Mouse (Mus musculus): ENCODE data around the gene Kazn.

Kazn gene

DNA sequence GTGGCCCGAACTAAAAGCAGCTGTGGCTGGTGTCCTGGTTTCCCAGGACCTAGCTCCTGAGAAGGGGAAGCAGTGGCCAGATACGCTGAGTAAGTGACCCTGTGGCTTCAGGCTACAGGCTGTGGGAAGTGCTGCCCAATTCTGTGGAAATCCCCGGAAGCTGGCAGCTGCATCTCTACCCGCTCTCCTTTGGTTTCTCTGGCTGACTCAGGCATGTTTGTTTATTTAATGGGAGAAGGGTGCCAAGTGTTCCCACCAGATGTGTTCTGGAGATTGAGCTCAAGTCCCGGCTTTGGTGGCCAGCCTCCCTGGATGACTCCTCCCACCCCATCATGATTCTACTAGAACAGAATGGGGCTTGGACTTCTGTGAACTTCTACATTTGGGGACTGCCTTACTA, 141.3 kb downstream of the Kazn start:
- DNase-seq = no peak

DNA sequence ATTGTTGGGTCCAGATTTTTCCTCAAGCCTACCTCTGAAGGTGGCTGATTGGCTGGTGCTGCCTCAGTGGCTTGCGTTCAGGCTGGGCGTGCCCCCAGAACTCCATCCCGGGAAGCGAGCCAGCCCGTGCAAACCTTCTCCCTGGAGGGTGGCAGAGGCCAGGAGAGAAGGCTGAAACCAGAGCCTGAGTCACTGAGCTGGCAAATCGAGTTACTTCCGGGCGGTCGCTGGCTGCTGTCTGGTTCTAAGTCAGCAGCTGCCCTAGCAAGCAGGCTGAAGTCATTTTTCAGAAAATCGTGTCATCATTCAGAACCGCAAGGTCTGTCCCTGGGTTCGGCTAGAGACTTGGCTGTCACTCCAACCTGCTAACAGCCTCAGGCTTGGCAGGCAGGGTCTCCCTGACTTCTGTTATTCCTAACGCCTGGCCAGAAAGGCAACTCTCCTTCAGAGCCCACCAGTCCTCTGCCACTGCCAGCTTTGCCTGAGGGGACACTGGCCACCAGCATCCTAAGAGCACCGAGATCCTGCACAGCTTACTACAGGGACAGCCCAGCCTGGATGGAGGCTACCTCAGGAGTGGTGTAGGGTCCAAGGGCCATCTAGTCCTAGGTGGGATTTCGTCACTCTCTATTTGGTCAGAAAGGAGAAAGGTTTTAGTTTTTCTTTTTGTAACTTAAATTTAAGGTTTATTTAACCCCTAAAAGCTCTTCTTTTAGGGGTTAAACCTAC, 143.5 kb downstream of the Kazn start:
- no peak for DNase-seq

DNA sequence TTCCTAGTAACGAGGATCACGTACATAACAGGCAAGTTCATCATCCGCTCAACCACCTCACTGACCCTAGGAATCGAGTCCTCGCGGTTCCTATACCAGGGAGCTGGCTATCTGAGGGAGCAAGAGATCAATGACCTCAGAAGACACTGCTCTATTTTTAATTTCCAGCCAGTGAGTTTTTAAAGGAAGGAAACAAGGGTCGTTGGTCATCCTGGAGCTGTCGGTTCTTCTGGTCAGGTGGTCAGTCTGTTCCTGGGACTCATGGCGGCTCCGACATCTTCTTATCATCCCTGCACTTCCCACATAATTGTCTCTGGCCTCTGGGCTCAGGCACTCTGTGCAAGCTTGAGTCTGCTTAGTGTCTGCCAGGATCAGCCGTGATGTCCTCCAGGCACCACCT, 144.8 kb downstream of the Kazn start:
- no peak for DNase-seq

DNA sequence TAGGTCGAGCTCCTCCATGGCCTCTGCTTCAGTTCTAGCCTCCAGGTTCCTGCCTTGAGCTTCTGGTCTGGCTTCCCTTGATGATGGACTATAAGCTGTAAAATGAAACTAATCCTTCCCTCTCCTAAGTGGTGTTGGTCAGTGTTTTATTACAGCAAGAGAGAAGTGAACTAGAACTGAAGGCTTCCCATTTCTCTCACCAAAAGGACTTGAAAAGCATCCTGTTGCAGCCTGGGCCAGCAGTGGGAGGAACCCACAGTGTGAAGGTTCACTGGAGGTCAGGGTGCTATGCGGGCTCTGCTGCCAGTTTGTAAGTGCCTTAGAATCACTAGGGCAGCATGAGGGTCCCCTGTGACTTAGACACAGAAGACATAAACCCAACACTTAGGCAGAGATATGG, 148.1 kb downstream of the Kazn start:
- DNase-seq = no peak

DNA sequence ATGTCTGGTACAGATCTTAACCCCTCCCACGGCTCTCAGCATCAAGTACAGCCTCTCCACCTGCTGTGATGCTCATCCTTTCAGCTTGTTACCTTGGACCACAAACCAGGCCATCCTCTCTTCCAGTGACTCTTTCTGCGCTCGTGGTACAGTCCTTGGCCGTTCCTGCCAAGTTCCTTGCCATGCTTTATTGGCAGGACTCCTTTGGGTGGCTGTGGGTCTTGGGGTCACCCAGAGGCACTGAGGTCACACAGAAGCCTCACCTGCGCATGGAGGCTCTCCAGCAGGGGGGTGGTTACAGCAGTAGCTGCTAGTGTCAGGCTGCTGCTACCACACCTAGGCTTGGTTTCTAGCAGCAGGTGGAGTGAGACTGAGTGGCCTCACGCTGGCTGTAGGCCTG, 149.2 kb downstream of the Kazn start:
- no peak for DNase-seq

DNA sequence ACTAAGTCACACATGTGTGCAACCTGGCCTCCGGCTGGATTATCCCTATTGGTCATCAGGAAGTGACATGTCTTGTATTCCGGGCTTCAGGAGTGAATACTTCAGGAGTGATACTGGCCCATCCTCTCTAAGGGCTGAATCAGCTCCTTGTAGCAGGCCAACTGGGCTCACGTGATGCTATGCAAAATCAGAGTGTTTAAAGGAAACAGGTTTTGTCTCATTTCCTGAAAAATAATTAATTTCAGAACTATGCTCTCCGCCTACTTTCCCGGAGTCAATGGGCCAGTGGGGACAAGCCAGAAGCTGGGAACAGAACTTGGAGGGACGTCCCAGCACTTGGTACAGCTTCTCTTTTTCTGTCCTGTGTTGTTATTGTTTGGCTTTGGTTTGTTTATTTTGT, 150.4 kb downstream of the Kazn start:
- DNase-seq = no peak

DNA sequence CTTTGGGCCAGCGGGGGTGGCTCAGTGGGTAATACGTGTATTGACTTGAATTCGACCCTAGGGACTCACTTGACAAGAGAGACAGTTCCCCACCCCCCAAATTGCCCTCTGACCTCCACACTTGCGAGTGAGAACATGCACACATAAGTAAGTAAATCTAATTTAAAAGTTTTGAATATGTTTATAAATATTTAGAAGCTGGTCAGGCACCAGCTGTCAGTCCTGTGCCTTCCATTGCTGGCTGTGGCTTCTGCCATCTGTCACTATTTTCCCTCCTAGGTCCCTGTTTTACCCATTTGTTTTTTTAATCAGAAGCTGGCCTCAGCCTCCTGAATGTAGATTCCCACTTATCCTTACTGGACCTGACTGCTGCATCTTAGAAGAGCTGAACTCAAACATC, 150.8 kb downstream of the Kazn start:
- no peak for DNase-seq

DNA sequence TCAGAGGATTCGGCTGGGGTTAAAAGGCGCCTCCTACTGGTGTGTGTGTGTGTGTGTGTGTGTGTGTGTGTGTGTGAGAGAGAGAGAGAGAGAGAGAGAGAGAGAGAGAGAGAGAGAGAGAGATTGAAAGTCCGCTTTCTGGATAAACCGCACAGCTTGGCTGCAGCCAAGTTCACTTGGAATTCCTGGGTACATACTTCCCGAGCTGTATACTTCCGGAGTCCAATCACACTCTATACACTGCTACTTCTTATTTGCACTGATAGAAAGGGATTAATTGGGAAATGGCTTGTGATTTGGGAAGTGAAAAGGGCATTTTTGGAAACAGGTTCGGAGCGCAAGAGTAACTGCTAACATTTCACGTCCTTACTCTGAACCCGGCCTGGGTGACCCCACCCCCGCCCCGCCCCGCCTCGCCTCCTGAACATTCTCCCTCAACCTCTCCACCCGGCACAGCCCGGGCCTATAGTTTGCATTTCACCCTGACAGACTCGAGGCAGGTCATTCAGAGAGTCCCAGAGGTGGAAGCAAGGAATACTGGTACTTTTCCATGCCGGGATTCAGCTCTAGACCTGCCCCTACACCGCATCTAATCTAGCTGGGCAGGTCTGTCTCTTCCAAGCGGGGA, 154.2 kb downstream of the Kazn start:
- no peak for DNase-seq

DNA sequence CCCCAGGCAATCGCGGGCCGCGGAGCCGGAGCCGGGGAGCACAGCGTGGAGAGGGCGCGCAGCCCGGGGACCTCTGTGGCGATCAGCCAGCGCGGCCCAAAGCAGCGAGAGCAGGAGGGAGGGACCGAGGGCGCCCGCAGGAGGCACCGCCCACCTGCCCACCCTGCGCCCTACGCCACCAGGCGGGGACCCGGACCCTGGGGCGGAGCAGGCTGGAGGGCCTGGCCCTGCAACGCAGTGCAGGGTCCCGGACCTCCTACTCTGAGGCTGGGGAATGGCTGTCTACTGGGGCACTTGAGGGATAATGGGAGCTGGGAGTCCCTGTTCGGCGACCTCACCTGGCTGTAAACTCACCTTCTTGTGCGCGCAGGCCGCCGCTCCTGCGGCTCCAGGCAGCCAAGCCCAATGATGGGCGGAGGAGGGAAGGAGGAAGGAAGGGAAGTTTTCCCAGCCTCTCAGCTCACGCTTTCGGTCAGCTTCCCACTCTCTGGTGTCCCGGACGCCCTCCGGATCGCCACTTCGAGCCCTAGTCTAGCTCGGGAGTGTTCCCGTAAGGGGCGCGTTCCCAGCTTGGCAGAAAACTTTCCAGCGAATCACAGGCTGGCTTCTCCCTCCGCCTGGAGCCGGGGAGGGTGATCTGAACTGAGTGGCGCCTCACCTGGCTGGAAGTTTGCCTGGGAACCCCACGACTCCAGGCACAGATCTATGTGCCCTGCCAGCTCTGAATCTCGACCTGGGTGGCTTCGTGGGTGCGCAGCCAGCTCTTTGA, 154.9 kb downstream of the Kazn start, which contains the start of gene Tmem51:
Gene Tmem51 (minus strand): TSS at position 174 of the 769 bp plus-strand sequence.
- no peak for DNase-seq

DNA sequence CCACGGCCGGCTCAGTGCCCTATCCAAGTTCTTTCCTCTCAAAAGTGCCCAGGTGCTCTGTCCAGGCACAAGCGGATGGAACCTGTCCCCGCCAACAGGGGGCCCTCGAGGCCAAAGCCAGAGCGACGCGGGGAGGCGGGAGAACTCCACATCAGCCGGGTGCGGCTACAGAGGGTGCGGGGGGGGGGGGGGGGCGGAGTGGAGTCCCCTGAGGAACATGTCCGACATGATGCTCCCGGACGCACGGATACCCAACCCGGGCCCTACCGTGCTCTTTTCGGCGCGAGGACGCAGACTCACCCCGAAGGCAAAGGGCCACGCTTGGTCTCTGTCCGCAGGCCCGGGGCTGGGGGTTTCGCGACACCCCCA, 155.5 kb downstream of the Kazn start:
- peak; percentile 44 for DNase-seq

DNA sequence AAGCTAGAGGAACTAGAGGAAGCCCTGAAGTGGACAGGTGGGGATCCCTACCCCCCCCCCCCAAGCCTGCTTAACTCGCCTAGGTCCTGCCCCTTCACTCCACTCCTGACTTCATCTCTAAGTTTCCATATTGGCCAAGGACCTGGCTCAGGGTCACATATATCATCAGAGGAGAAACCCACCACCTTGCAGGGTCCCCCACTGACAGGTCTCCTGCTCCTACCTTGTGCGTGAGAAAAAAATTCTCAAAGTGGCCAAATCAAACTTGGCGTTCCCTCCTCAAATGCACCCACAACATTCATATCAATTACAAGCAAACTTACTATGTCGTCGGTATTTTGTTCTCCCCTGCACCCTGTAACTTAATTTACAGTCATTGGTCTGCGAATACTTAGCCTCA, 156.0 kb downstream of the Kazn start:
- DNase-seq = no peak

DNA sequence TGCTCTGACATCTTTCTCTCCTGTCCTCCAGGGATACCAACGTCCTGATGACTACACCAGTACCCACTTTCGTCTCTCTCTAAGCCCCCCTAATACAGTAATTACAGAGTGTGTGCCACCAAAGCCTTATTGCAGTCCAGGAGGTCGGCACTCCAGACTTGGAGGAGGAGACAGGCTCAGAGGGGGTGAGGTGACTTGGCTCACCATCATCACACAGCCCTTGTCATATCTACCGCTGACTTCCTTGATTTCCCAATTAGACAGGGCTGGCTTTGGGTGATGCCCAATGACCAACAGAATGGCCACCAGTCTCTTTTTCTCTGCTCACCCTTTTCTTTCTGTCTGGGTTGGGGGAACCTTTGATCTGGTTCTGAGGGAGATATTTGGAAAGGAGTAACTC, 156.5 kb downstream of the Kazn start:
- DNase-seq = no peak

DNA sequence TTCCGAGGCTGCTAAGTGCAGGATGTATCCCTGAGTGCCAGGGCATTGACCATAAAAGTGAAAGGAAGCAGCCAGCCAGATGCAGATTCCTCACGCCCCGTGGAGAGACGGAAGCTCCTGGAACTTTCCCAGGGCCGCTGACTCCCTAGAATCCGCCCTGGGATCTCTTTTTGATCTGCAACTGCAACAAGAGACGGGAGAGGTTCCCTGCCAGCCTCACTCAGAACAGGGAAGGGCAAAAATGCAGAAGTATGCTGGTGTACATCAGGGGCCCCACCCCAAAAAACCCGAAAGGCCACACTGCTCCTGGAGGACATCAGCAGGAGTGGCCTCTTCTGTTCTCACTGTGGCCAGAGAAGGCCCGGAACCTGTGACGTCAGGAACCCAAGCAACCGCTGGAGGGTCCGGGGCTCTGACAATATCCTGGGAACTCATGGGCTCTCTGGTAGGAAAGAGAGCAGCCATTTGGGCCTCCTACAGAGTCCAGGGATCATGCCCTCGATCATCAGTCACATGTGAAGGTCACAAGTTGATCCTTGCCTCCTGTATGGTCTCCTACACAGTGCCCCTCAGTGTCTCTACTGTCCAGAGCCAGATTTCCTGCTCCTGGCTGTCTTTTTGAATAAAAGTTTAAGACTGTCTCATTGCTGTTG, 157.4 kb downstream of the Kazn start:
- DNase-seq = no peak

DNA sequence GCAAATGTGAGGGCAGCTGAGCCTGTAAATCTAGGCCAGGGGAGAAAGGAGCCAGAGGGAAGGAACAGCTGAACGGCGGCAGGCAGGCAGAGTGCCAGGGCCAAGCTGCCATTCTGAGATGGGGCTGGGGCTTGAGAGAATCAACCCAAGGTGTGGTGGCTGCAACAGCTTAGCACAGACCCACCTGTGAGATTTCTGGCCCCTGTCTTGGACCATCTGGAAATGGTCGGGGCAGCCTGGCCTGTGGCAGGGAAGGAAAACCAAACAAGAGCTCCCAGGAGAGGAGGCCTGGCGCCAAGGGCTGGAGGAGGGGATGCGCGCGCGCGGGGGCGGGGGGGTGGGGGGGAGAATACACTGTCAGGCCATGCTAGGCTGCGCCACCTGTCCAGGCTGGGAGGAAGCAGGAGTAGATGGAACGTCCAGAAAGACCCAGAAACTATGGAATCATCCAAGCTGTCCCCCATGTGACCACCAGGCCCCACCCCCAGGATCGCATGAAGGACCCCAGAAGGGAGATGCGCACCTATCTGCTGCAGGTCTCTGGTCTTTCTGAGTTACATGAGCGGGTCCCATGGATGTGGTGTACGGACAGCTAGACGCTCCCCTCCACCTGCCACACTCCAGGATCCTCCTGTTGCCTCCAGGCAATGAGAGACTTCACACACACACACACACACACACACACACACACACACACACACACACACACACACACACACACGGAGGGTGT, 158.1 kb downstream of the Kazn start:
- DNase-seq = peak; percentile 51

DNA sequence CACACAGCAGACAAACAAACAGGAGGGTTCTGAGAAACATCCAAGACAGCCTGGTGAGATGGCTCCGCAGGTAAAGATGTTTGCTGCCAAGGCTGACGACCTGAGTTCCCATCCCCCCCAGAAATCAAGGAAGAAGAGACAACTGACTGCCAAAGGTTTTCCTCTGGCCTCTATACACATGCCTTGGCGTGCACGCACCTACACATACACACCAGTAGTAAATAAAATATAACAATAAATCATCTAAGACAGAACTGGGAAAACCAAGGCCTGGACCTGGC, 158.8 kb downstream of the Kazn start:
- DNase-seq = no peak

DNA sequence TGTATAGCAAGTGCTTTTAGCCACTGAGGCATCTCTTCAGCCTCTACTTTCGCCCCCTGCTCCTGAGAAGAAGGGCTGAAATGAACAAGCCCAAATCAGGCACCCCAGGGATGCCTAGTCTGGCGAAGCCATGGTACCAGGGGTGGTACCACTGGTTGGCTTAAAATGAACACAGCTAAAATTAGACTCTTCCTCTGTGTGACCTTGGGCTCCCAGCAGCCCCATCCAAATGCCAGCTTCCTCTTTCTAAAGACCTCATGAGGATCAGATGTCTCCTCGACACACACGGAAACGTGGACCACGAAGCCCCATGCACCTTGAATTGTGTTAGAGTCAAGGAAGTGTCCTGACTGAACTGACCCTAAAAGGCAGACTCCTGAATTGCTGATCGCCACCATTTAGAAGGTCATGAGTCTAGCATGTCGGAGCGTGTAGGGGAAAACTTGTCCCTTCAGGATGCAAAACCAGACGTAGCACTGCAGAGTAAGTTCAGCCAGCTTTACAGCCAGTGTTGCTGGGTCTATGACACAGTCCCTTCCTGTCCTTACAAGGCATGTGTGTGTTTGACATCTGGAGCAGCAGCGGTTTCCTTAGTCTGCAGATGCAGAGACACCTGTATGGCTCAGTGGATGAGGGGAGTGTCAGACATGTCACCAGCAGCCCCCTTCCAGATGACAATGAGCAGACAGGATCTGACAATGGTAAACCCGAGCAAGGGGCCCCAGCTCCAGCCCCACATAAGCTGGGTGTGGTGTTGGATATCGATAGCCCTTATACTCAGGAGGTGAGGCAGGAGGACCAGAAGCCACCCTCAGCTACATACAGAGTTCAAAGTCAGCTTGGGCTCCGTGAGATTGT, 159.3 kb downstream of the Kazn start:
- DNase-seq = no peak

DNA sequence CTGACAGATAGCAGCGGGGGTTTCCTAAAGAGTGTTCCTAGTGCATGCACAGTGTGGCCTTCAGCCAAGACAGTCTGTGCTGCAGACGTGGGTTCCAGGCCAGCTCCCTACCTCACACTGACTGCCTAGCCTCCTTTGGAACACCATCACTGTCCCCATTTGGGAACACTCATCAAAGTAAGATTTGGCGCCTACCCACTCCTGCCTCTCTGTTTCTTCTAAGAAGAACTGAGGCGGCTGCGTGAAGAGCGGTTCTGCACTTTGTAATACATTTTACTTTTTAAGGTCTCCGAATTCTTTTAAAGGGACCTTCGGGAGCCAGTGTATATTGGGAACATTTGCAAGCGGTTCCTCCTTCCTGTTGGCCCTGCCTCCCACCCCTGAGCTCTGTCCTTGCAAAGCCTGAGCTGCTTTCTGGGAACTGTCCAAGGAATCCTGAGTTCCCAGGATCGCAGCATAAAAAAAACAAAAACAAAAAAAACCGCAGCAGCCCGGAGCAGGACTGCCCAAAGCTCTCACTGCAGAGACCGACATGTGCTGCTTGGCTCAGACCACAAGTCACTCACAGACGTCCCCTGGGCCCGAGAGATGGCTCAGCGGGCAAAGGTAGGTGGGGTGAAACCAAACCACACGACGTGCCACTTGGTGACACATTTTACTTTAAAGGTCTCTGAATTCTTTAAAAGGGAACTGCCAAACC, 161.5 kb downstream of the Kazn start:
- DNase-seq = no peak

DNA sequence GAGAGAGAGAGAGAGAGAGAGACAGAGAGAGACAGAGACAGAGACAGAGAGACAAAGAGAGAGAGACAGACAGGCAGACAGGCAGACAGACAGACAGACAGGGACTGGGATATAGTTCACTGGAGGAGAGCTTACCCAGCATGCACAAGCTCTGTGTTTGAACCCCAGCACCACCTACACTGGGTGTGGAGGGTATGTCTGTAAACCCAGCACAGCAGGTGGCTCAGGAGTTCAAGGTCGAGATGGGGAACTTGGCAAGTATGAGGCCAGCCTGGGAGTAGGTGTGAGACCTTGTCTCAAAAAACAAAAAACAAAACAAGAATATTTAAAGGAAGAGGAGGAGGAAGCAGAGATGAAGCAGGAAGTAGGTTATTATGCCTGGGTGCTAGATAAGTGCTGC, 162.3 kb downstream of the Kazn start:
- no peak for DNase-seq

DNA sequence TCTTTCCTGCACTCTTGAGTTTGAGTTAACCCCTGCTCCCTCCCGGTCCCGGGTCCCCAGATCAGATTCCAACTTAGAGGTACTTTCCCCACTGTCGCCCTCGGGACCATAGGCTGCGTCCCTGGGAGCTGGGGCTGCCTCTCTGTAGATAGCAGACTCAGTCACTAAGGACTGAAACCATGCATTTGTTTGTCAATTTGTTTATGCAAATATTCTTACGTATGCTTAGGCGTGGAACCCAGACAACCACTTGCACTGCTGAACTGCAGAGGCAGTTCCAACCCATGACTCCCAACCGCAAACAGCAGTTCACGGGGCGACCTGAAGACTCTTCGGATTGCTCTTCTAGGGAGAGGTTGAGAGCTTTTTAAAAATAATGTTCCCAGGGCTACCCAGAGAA, 163.3 kb downstream of the Kazn start:
- DNase-seq = no peak

DNA sequence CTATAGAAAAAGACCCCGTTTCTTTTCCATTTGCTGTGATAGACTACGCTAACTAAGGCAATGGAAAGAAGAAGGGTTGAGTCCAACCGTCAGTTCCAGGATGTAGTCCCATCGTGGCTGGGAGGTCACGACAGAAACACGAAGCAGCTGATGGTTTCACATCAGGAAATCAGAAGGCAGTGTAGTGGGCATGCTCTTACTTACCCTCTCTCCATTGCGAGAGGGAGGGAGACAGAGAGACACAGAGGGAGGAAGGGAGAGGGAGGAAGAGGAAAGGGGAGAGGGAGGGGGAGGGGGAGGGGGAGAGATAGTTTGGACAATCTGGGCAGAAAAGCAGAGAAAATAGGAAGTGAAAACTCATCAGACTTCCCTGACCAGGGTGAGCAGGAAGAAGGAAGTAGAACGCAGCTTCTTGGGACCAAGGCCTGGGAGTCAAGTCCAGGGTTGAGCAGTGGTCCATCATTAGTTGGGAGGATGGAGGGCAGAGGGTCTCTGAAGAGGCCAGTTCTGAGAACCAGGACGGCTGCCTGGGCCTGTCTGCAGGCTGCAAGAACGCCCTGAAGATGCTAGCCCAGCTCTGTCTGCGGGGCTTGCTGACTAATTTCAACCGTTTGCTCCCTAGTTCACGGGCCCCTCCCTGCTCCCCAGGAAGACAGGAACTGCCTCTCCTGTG, 165.0 kb downstream of the Kazn start:
- no peak for DNase-seq

Data from right cerebral cortex, adult 18-20 months (tissue).